Mouse (Mus musculus) bone marrow, adult 2 months (tissue): ENCODE data around the gene Gm20767. TPM values are rescaled to one million over a fixed set of nuclear protein-coding genes. Genes with fewer than 3 reads are reported as not detected.
"Not testable (repeated sequence)": the region's sequence is repeated elsewhere in the genome, so short reads cannot be mapped to it uniquely, and the experiment has no call there.

ENCODE experiments used
- H3K27ac ChIP-seq: fragments of 200-500 bp; 2 replicates; pipeline ENCODE4 v1.5.1; 2012; ENCODE audit warnings: low read depth, mild to moderate bottlenecking, control low read depth, inconsistent platforms, low read length; ENCODE audit not compliant: control insufficient read depth, poor library complexity, insufficient read depth
- H3K4me1 ChIP-seq: fragments of 200-500 bp; 2 replicates; pipeline ENCODE4 v1.6.1; 2011; ENCODE audit warnings: low read length; ENCODE audit not compliant: control insufficient read depth, insufficient read depth
- H3K4me3 ChIP-seq: fragments of 200-500 bp; replicated peaks from 2 replicates; pipeline ENCODE3; 2011; ENCODE audit warnings: mild to moderate bottlenecking, low read depth, low read length, control low read depth; ENCODE audit not compliant: control insufficient read depth
- WGBS: fragments of 180-500 bp; shearing (Covaris S2); methylation state at CpG from one replicate; pipeline ENCODE4 v1.1.7; 2018; 5-methylcytosine and 5-hydroxymethylcytosine counted together
- polyA plus RNA-seq: library from polyadenylated mRNA; stranded (reverse); fragments of >200 nt; gene quantifications from 2 replicates; pipeline ENCODE4 v1.2.4, GENCODE M21; 2011; ENCODE audit warnings: low replicate concordance; ENCODE audit not compliant: missing spikeins, insufficient read depth, insufficient read length

The Gm20767 gene
- not detected in 2 replicates for polyA plus RNA-seq

- H3K4me1 ChIP-seq, H3K4me3 ChIP-seq, H3K27ac ChIP-seq: not testable (repeated sequence)
- 70% methylated on average over 2 of the region's 5 CpGs for WGBS
Measured at GRCm38 (mm10) chr13:120139946-120140345, at the start of gene Gm20767. Gm20767 (plus strand) TSS chr13:120140246.

- H3K4me3 ChIP-seq, H3K4me1 ChIP-seq, H3K27ac ChIP-seq: not testable (repeated sequence)
- WGBS = no CpG with 5 or more reads among the region's 13 CpGs
Measured at GRCm38 (mm10) chr13:120092950-120093349, 47.1 kb upstream of the Gm20767 start.

- not testable (repeated sequence) for H3K4me3 ChIP-seq, H3K4me1 ChIP-seq, H3K27ac ChIP-seq
- WGBS = under 1% methylated on average over 25 of the region's 38 CpGs
Measured at GRCm38 (mm10) chr13:120096241-120096937, 43.7 kb upstream of the Gm20767 start.

- H3K4me1 ChIP-seq, H3K27ac ChIP-seq, H3K4me3 ChIP-seq: not testable (repeated sequence)
- WGBS = 3% methylated on average over 9 of the region's 13 CpGs
Measured at GRCm38 (mm10) chr13:120096938-120097256, 43.1 kb upstream of the Gm20767 start.

- not testable (repeated sequence) for H3K4me1 ChIP-seq, H3K4me3 ChIP-seq, H3K27ac ChIP-seq
- WGBS = no CpG with 5 or more reads among the region's 5 CpGs
Measured at GRCm38 (mm10) chr13:120099327-120099726, 40.7 kb upstream of the Gm20767 start.

GRCm38 (mm10) chr13:120106504-120106903 is 33.5 kb upstream of the Gm20767 start:
- not testable (repeated sequence) for H3K4me3 ChIP-seq
- WGBS = no CpG with 5 or more reads among the region's 5 CpGs

GRCm38 (mm10) chr13:120107000-120107399 is 33.0 kb upstream of the Gm20767 start:
- H3K4me1 ChIP-seq, H3K27ac ChIP-seq, H3K4me3 ChIP-seq: not testable (repeated sequence)
- 16% methylated on average over 2 of the region's 2 CpGs for WGBS

More at GRCm38 (mm10) chr13:120106504-120106903, 33.5 kb upstream of the Gm20767 start:
- H3K4me1 ChIP-seq, H3K27ac ChIP-seq: not testable (repeated sequence)

GRCm38 (mm10) chr13:120142348-120142747 is 2.3 kb downstream of the Gm20767 start:
- not testable (repeated sequence) for H3K4me3 ChIP-seq, H3K27ac ChIP-seq, H3K4me1 ChIP-seq
- 54% methylated on average over 2 of the region's 3 CpGs for WGBS

- H3K27ac ChIP-seq, H3K4me3 ChIP-seq, H3K4me1 ChIP-seq: not testable (repeated sequence)
- WGBS = 5% methylated on average over 3 of the region's 4 CpGs
Measured at GRCm38 (mm10) chr13:120149660-120150407, 9.8 kb downstream of the Gm20767 start.

- not testable (repeated sequence) for H3K4me1 ChIP-seq, H3K4me3 ChIP-seq
- peak overlapping the region; percentile 86 for H3K27ac ChIP-seq
- 7% methylated on average over 3 of the region's 3 CpGs for WGBS
Measured at GRCm38 (mm10) chr13:120150589-120150988, 10.5 kb downstream of the Gm20767 start.

GRCm38 (mm10) chr13:120168301-120168700 is 28.3 kb downstream of the Gm20767 start:
- H3K27ac ChIP-seq, H3K4me3 ChIP-seq, H3K4me1 ChIP-seq: not testable (repeated sequence)
- WGBS = 54% methylated on average over 5 of the region's 5 CpGs

- H3K4me3 ChIP-seq, H3K27ac ChIP-seq, H3K4me1 ChIP-seq: not testable (repeated sequence)
- 69% methylated on average over 4 of the region's 4 CpGs for WGBS
Measured at GRCm38 (mm10) chr13:120172133-120172532, 32.1 kb downstream of the Gm20767 start, which contains the start of gene Gm21818. Gm21818 (plus strand) TSS chr13:120172433.

GRCm38 (mm10) chr13:120196189-120196821 is 56.3 kb downstream of the Gm20767 start:
- H3K27ac ChIP-seq, H3K4me1 ChIP-seq, H3K4me3 ChIP-seq: not testable (repeated sequence)
- 21% methylated on average over 7 of the region's 8 CpGs for WGBS
